7 mouse cellular contexts compared by ENCODE assay signal in the genomic region with DNA sequence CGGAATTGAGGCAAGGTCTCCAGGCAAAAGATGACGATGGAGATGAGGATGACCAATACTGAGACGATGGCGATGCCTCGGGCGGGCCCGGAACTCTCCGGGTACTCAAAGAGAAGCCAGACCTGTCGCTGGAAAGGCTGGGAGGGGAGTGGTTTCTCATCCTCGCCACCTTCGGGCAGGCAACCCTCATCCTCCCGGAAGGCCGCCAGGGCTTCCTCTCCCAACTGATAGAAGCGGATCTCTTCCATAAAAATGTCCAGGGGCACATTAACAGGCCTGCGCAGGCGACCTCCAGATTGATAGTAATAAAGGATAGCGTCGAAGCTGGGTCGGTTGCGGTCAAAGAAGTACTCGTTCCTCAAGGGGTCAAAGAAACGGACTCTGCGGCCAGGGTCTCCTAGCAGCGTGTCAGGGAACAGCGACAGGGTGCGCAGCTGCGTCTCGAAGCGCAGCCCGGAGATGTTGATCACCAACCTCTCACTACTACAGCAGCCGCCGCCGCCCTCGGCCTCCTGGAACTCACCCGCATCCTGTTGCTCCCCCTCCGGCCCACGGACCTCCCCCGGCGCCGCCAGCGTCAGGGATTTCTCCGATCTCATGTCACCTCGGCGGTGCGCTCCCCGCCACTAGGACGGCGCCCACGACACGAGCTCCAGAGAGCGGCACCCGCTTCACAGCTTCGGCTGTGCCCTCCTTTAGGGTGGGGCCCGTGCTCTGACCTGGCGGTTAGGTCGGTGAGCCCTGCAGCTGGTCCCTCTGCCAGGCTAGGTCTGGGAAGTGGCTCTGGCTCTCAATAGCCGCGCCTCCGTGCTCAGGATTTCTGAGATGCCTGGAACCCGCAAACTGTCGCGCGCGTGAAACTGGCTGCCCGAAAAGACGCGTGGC. TPM values are rescaled to one million over a fixed set of nuclear protein-coding genes. Genes with fewer than 3 reads are reported as not detected.
DNase-seq lines count a peak whose midpoint lies in the region; ATAC-seq and TF ChIP-seq lines count a peak whose summit lies in the region.

No protein-coding gene starts in this region.

- no peak overlapping the region for H3K27ac ChIP-seq in lung, embryonic 14.5 days (ENCODE audit: low read depth)
- no peak overlapping the region for H3K27ac ChIP-seq in heart, embryonic 15.5 days
- H3K27ac ChIP-seq in midbrain, embryonic 15.5 days, result peak overlapping the region; percentile 78

- peak overlapping the region; percentile 46 for H3K9ac ChIP-seq in lung, embryonic 14.5 days
- peak overlapping the region; percentile 41 for H3K9ac ChIP-seq in heart, embryonic 15.5 days
- peak overlapping the region; percentile 49 for H3K9ac ChIP-seq in midbrain, embryonic 15.5 days

- no peaks in the 10 kb centered on the region for H3K4me1 ChIP-seq in lung, embryonic 14.5 days (ENCODE audit: insufficient read depth)
- peaks cover 16% of the 10 kb centered on the region for H3K4me1 ChIP-seq in heart, embryonic 15.5 days (replicated peaks)
- peaks cover 35% of the 10 kb centered on the region for H3K4me1 ChIP-seq in midbrain, embryonic 15.5 days

- no peaks in the 10 kb centered on the region for H3K9me3 ChIP-seq in lung, embryonic 14.5 days (ENCODE audit: low read depth, low read length)
- no peaks in the 10 kb centered on the region for H3K9me3 ChIP-seq in heart, embryonic 15.5 days (replicated peaks)
- no peaks in the 10 kb centered on the region for H3K9me3 ChIP-seq in midbrain, embryonic 15.5 days

- peak; percentile 61 for DNase-seq in lung, embryonic 14.5 days
- DNase-seq in lung, postnatal 14 days, result no peak
- peak; percentile 42 for DNase-seq in embryo, embryonic 9.5 days (ENCODE audit: extremely low spot score)
- DNase-seq in layer of hippocampus, postnatal 14 days (ENCODE audit: low spot score in 2 of 2), result peak; percentile 41

- H3K27me3 ChIP-seq in lung, embryonic 14.5 days (ENCODE audit: insufficient read depth, low read length), result peaks cover 34% of the 10 kb centered on the region
- peaks cover 71% of the 10 kb centered on the region for H3K27me3 ChIP-seq in heart, embryonic 15.5 days
- H3K27me3 ChIP-seq in midbrain, embryonic 15.5 days (replicated peaks), result peaks cover 13% of the 10 kb centered on the region; the same call in 1 of the 2 replicates

- TF ChIP-seq CTCF in lung, embryonic 14.5 days (IDR thresholded peaks at IDR 0.05; ENCODE audit: low read depth), result no peak

- ATAC-seq in lung, embryonic 14.5 days (ENCODE audit: insufficient read depth), result peak; percentile 52; the same call in 1 of the 2 replicates
- no peak for ATAC-seq in heart, embryonic 15.5 days (replicated peaks; ENCODE audit: insufficient number of reproducible peaks, insufficient read depth, low FRiP score, low read depth)
- peak; percentile 64 for ATAC-seq in midbrain, embryonic 15.5 days (replicated peaks)
- ATAC-seq in megakaryocyte progenitor cell, adult 5-6 weeks (replicated peaks; ENCODE audit: poor library complexity), result no peak

- H3K4me3 ChIP-seq in lung, embryonic 14.5 days (ENCODE audit: low read depth, low read length), result peak overlapping the region; percentile 51
- H3K4me3 ChIP-seq in heart, embryonic 15.5 days, result peak overlapping the region; percentile 51
- peak overlapping the region; percentile 53 for H3K4me3 ChIP-seq in midbrain, embryonic 15.5 days

- no peaks in the 10 kb centered on the region for H3K36me3 ChIP-seq in lung, embryonic 14.5 days (ENCODE audit: insufficient read depth)
- no peaks in the 10 kb centered on the region for H3K36me3 ChIP-seq in heart, embryonic 15.5 days
- H3K36me3 ChIP-seq in midbrain, embryonic 15.5 days (replicated peaks), result no peaks in the 10 kb centered on the region

- peak overlapping the region; percentile 96 for H3K4me2 ChIP-seq in lung, embryonic 14.5 days
- peak overlapping the region; percentile 82 for H3K4me2 ChIP-seq in heart, embryonic 15.5 days
- peak overlapping the region; percentile 73 for H3K4me2 ChIP-seq in midbrain, embryonic 15.5 days

- WGBS in lung, embryonic 14.5 days, result under 1% methylated on average over 67 of the region's 67 CpGs
- 1% methylated on average over 67 of the region's 67 CpGs for WGBS in heart, embryonic 15.5 days
- under 1% methylated on average over 67 of the region's 67 CpGs for WGBS in midbrain, embryonic 15.5 days

RNA-seq across cellular contexts. Expression of a gene that starts 0.9 kb away (rescaled TPM):
- polyA plus RNA-seq in lung, embryonic 14.5 days (2014; fragmentation: Nextera tagmentation; extraction: Ambion mirVana), result 1.4 and 1.5 TPM in 2 replicates
- 1.5 and 2.2 TPM in 2 replicates for polyA plus RNA-seq in heart, embryonic 15.5 days (2015; fragmentation: Nextera tagmentation; extraction: Ambion mirVana)
- total RNA-seq in layer of hippocampus, postnatal 14 days (2021), result 10 to 100 TPM; 47.9 to 48.4 TPM
- 17.8 and 20.4 TPM in 2 replicates for polyA plus RNA-seq in midbrain, embryonic 15.5 days (2015; fragmentation: Nextera tagmentation; extraction: Ambion mirVana)
- total RNA-seq in megakaryocyte progenitor cell, adult 5-6 weeks (2015), result not detected in 2 replicates
- total RNA-seq in megakaryocyte progenitor cell, adult 5-6 weeks (2017), result not detected in 2 replicates

Comparison
In these comparisons a context has a peak if more than half of its experiments do, and no peak if none do; other contexts are left out.
1. ATAC-seq: peak in lung, embryonic 14.5 days (single experiment) and midbrain, embryonic 15.5 days (single experiment); none in heart, embryonic 15.5 days (single experiment) and megakaryocyte progenitor cell, adult 5-6 weeks (single experiment).
2. Peak in every context shown above with its lines, with median percentiles within 50 percentile points of each other: H3K4me2 ChIP-seq, H3K4me3 ChIP-seq and H3K9ac ChIP-seq.